Mouse (Mus musculus) left cerebral cortex, postnatal 36 days (tissue): ENCODE measurements around the gene Tfec. TPM values are rescaled to one million over a fixed set of nuclear protein-coding genes. Genes with fewer than 3 reads are reported as not detected.

Experiments used
- DNase-seq, 2 experiments: peaks; one replicate each; pipeline ENCODE4 v3.0.0; 2021 to 2022; ENCODE audit warnings: low spot score in 2 of 2, mixed read lengths in 1 of 2
- intact Hi-C: fragments of 180-260 bp; cut with DNase I; formaldehyde crosslinking; loops from one replicate; pipeline ENCODE4 v1.15.1; 2025
- total RNA-seq, 2 experiments: library from RNA; stranded (reverse); gene quantifications; 2 replicates each; pipeline ENCODE4 v1.2.3; 2021

Gene Tfec
- total RNA-seq, 2 experiments from 2014 or later: not detected

DNA sequence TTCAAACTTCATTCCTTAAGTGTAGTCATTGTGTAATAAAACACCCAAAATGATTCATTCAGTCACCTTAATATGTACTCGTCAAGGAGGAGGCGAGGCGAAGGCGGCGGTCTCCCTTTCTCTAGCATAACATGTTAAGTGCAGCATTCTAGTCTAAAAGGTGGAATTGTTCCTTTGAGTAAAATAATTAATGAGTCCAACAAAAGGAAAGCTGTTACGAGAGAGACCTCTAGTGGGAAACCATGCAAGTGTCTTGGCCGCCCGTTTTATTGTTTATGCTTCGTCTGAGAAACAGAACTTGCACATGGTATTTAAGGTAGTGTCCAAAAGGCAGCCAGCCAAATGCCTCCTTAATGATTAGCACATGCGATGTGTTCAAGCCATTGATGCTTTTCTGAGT lies 100.6 kb downstream of the Tfec start:
- DNase-seq: peak; percentile 8 to 12
- intact Hi-C loops: loop anchor here (10.0 kb wide), 2 partner anchors 1603 to 1893 kb away; partner anchors contain the start of gene Foxp2

DNA sequence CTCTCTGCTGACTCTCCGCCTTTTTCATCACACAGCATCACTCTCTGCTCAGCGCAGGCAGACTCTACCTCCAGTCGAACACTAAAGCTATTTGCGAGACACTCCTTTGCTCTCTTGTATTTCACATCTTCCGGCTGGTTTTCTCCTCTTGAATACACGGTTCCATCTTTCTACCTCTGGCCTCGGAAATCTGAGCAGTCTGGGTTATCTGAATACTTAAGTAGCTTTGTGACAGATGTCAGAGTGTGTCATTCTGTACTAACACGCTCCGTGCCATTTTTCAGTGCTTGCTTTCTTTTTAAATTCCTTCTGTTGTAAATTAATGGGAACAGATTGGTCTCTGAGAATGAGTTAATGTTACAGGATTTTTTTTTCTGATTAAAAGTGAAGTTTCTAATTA lies 101.3 kb downstream of the Tfec start:
- intact Hi-C loops: loop anchor here (10.0 kb wide), 2 partner anchors 1602 to 1892 kb away; partner anchors contain the start of gene Foxp2
- no peak for DNase-seq

DNA sequence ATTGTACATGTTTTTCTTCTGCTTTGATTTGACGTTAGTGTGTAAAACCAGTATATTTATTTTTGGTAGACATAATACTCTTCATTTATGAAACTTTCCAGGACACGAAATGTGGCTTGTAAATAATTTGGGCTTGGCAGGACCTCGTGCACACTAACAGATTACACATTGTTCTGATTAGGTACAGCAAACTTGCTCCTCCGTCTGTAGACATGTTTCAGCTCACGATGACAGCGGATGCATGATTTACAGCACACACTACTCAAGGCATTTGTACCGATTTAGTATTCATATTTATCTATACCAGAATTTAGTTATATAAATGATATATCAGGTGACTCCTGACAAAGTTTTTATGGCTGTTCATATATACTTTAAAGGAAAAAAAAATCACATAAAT lies 104.2 kb downstream of the Tfec start:
- intact Hi-C loops: loop anchor here (10.0 kb wide), 2 partner anchors 1599 to 1889 kb away; partner anchors contain the start of gene Foxp2
- DNase-seq: no peak

DNA sequence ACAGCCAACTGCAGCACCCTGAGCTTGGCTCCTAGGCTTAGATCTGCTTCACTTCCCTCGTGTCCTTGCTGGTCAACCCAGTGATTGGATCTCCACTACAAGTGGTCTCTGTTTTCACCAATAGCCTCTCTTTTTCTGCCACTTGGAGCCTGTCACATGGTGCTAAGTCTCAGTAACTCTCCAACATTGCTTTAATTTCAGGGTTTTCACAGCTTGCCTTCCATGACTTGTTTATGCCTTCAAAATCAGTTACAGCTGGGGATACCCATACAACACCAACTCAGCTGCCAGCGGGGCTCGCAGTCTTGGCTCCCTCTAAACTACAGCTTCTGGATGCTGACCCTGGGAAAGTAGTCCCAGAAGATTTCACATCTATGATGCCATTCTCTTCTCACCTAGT lies 113.1 kb downstream of the Tfec start:
- intact Hi-C loops: no loop called here
- no peak for DNase-seq

Other genes with a start within 250 kb of the Tfec start
- gene Tes, start 166.7 kb upstream of the Tfec start, total RNA-seq: 1 to 10 TPM; 4.0 to 4.2 TPM